In genomic region chr12:85287809-85288485, GRCm38 (mm10) we compare ENCODE assay signal across 8 mouse cellular contexts. TPM values are rescaled to one million over a fixed set of nuclear protein-coding genes. Genes with fewer than 3 reads are reported as not detected.
DNase-seq lines count a peak whose midpoint lies in the region; ATAC-seq and TF ChIP-seq lines count a peak whose summit lies in the region.

TSS of gene Acyp1 (minus strand) at chr12:85288438.

- TF ChIP-seq EP300 in ES-Bruce4 (IDR thresholded peaks at IDR 0.05; ENCODE audit: insufficient read depth, low read depth, low read length): no peak

- H3K9me3 ChIP-seq in ES-Bruce4 (replicated peaks; ENCODE audit: control insufficient read depth, insufficient read depth, low read length, poor library complexity, severe bottlenecking): no peaks in the 10 kb centered on the region
- no peaks in the 10 kb centered on the region for H3K9me3 ChIP-seq in forebrain, embryonic 15.5 days

- DNase-seq in adrenal gland, adult 18-20 months (ENCODE audit: low spot score in 2 of 2): peak; percentile 36 to 46
- peak; percentile 50 for DNase-seq in heart, postnatal 4 days
- peak in 1 of 2 experiments; percentile 29 for DNase-seq in left cerebral cortex, postnatal 36 days (ENCODE audit: low spot score in 2 of 2)
- peak; percentile 47 for DNase-seq in urinary bladder, postnatal 25 days (ENCODE audit: low spot score)
- no peak for DNase-seq in frontal cortex, postnatal 10 days (ENCODE audit: low spot score in 2 of 2)

- no peak for TF ChIP-seq POLR2A in ES-Bruce4 (IDR thresholded peaks at IDR 0.05; ENCODE audit: insufficient read depth, low read length)

- ATAC-seq in forebrain, embryonic 15.5 days (replicated peaks): peak; percentile 67
- peak; percentile 65 for ATAC-seq in megakaryocyte-erythroid progenitor cell, adult 5-6 weeks (replicated peaks; ENCODE audit: low FRiP score, low TSS enrichment, poor library complexity, severe bottlenecking)

- H3K4me2 ChIP-seq in forebrain, embryonic 15.5 days (replicated peaks): peak within 1 kb of the TSS; percentile 76

- no peak within 1 kb of the TSS for H3K27ac ChIP-seq in ES-Bruce4 (ENCODE audit: insufficient read depth, low read length)
- no peak within 1 kb of the TSS for H3K27ac ChIP-seq in forebrain, embryonic 15.5 days (replicated peaks)

- H3K4me3 ChIP-seq in ES-Bruce4 (ENCODE audit: low read depth, low read length): peak within 1 kb of the TSS; percentile 70
- peak within 1 kb of the TSS; percentile 46 for H3K4me3 ChIP-seq in forebrain, embryonic 15.5 days

- H3K9ac ChIP-seq in ES-Bruce4 (ENCODE audit: low read depth, poor library complexity, severe bottlenecking): peak within 1 kb of the TSS; percentile 68
- H3K9ac ChIP-seq in forebrain, embryonic 15.5 days (replicated peaks): peak within 1 kb of the TSS; percentile 38

- TF ChIP-seq CTCF in ES-Bruce4 (IDR thresholded peaks at IDR 0.05; ENCODE audit: low read depth, low read length): no peak

- WGBS in forebrain, embryonic 15.5 days: 7% methylated on average over 21 of the region's 21 CpGs

- no peaks in the 10 kb centered on the region for H3K4me1 ChIP-seq in ES-Bruce4 (ENCODE audit: control insufficient read depth, insufficient read depth, low read length)
- peaks cover 15% of the 10 kb centered on the region for H3K4me1 ChIP-seq in forebrain, embryonic 15.5 days

- H3K36me3 ChIP-seq in ES-Bruce4 (ENCODE audit: control insufficient read depth, insufficient read depth, low read length, poor library complexity, severe bottlenecking): no peaks in the 10 kb centered on the region
- no peaks in the 10 kb centered on the region for H3K36me3 ChIP-seq in forebrain, embryonic 15.5 days

- intact Hi-C loops in left cerebral cortex, postnatal 36 days (cut with DNase I): loop anchor here (5.0 kb wide), 1 partner anchor 141 kb away; no protein-coding TSS in a partner anchor

- no peaks in the 10 kb centered on the region for H3K27me3 ChIP-seq in ES-Bruce4 (ENCODE audit: control insufficient read depth, insufficient read depth, low read length, poor library complexity, severe bottlenecking)
- no peaks in the 10 kb centered on the region for H3K27me3 ChIP-seq in forebrain, embryonic 15.5 days

RNA-seq across cellular contexts. Expression of gene Acyp1, which starts in this region (rescaled TPM):
- polyA plus RNA-seq in ES-Bruce4 (2011; ENCODE audit: insufficient read depth, insufficient read length, low read depth, missing spikeins): 47.1 and 53.7 TPM in 2 replicates
- total RNA-seq in adrenal gland, adult 18-20 months (2021): 10 to 100 TPM; 30.1 to 37.4 TPM
- 56.4 TPM in 2 replicates for polyA plus RNA-seq in forebrain, embryonic 15.5 days (2015; fragmentation: Nextera tagmentation; extraction: Ambion mirVana)
- total RNA-seq in heart, postnatal 4 days (2021): 10 to 100 TPM; 20.9 to 24.0 TPM
- total RNA-seq in left cerebral cortex, postnatal 36 days (2021): 10 to 100 TPM; 31.1 to 39.0 TPM
- 92.9 and 101 TPM in 2 replicates for total RNA-seq in megakaryocyte-erythroid progenitor cell, adult 5-6 weeks (2014; fragmentation: Nextera tagmentation)
- 33.1 and 110 TPM in 2 replicates for total RNA-seq in megakaryocyte-erythroid progenitor cell, adult 5-6 weeks (2017)

Comparison
In these comparisons a context has a peak if more than half of its experiments do, and no peak if none do; other contexts are left out.
1. DNase-seq: peak in adrenal gland, adult 18-20 months (2 of 2), heart, postnatal 4 days (single experiment) and urinary bladder, postnatal 25 days (single experiment); none in frontal cortex, postnatal 10 days (0 of 2).